Mouse (Mus musculus) frontal cortex, adult (tissue): Measurements from ENCODE around the gene Tenm4.

ENCODE experiments used
- ATAC-seq: cut with Nextera tagmentation; 2 replicates; pipeline ENCODE4 v1.9.2; 2017; ENCODE audit warnings: mild to moderate bottlenecking, moderate library complexity, mixed read lengths; ENCODE audit not compliant: low TSS enrichment

The Tenm4 gene

GRCm38 (mm10) chr7:96769784-96770183 lies 598.7 kb downstream of the Tenm4 start:
- no peak for ATAC-seq

- peak; percentile 72 for ATAC-seq
These were observed 601.9 kb downstream of the Tenm4 start for GRCm38 (mm10) chr7:96772966-96773365.

- peak; percentile 58 for ATAC-seq
These were observed 602.7 kb downstream of the Tenm4 start for GRCm38 (mm10) chr7:96773585-96774225.

GRCm38 (mm10) chr7:96775080-96775486 lies 604.0 kb downstream of the Tenm4 start:
- no peak for ATAC-seq

- no peak for ATAC-seq
These were observed 607.0 kb downstream of the Tenm4 start for GRCm38 (mm10) chr7:96777938-96778600.

GRCm38 (mm10) chr7:96778601-96778969 lies 607.5 kb downstream of the Tenm4 start:
- no peak for ATAC-seq

- ATAC-seq = no peak
These were observed 609.5 kb downstream of the Tenm4 start for GRCm38 (mm10) chr7:96780556-96780955.

GRCm38 (mm10) chr7:96781068-96781467 lies 610.0 kb downstream of the Tenm4 start:
- no peak for ATAC-seq

GRCm38 (mm10) chr7:96782686-96783085 lies 611.6 kb downstream of the Tenm4 start:
- no peak for ATAC-seq

- no peak for ATAC-seq
These were observed 614.8 kb downstream of the Tenm4 start for GRCm38 (mm10) chr7:96785808-96786207.

GRCm38 (mm10) chr7:96786262-96787044 lies 615.4 kb downstream of the Tenm4 start:
- ATAC-seq = no peak

- no peak for ATAC-seq
These were observed 617.1 kb downstream of the Tenm4 start for GRCm38 (mm10) chr7:96788135-96788534.

- peak; percentile 74 for ATAC-seq
These were observed 619.3 kb downstream of the Tenm4 start for GRCm38 (mm10) chr7:96790326-96790725.

- no peak for ATAC-seq
These were observed 621.6 kb downstream of the Tenm4 start for GRCm38 (mm10) chr7:96792456-96793229.

- ATAC-seq = peak; percentile 60
These were observed 625.1 kb downstream of the Tenm4 start for GRCm38 (mm10) chr7:96796033-96796741.

GRCm38 (mm10) chr7:96796788-96797485 lies 625.9 kb downstream of the Tenm4 start:
- peak; percentile 42 for ATAC-seq

GRCm38 (mm10) chr7:96797716-96798332 lies 626.8 kb downstream of the Tenm4 start:
- no peak for ATAC-seq

GRCm38 (mm10) chr7:96799816-96800215 lies 628.8 kb downstream of the Tenm4 start:
- ATAC-seq = no peak

GRCm38 (mm10) chr7:96801368-96801767 lies 630.3 kb downstream of the Tenm4 start:
- no peak for ATAC-seq

- no peak for ATAC-seq
These were observed 631.2 kb downstream of the Tenm4 start for GRCm38 (mm10) chr7:96802216-96802615.
